In genomic region chr7:48960152-48960551, GRCm38 (mm10) we compare ENCODE assay signal across 9 mouse cellular contexts. TPM values are rescaled to one million over a fixed set of nuclear protein-coding genes. Genes with fewer than 3 reads are reported as not detected.
DNase-seq lines count a peak whose midpoint lies in the region; ATAC-seq and TF ChIP-seq lines count a peak whose summit lies in the region.
"Had no signal": no experiment of that assay in that cellular context is flagged by ENCODE, and none has a peak within 500 bp of the region (broad histone marks: within the 10 kb centered on the region; RNA-seq: fewer than 3 reads in every experiment).

No protein-coding gene starts in this region.

- 24% methylated on average over 10 of the region's 10 CpGs for WGBS in intestine, embryonic 15.5 days
- WGBS in intestine, postnatal 0 days = 28% methylated on average over 10 of the region's 10 CpGs
- WGBS in embryonic facial prominence, embryonic 10.5 days = 12% methylated on average over 10 of the region's 10 CpGs
- 3% methylated on average over 10 of the region's 10 CpGs for WGBS in hindbrain, embryonic 13.5 days
- WGBS in neural tube, embryonic 13.5 days = 2% methylated on average over 10 of the region's 10 CpGs

- H3K4me1 ChIP-seq in intestine, embryonic 15.5 days (replicated peaks) = peaks cover 7% of the 10 kb centered on the region
- no peaks in the 10 kb centered on the region; the same call in 1 of the 2 replicates for H3K4me1 ChIP-seq in intestine, postnatal 0 days (replicated peaks; ENCODE audit: control insufficient read depth, insufficient read depth, low read length)
- H3K4me1 ChIP-seq in embryonic facial prominence, embryonic 10.5 days = peaks cover 44% of the 10 kb centered on the region
- H3K4me1 ChIP-seq in hindbrain, embryonic 13.5 days (replicated peaks) = peaks cover 71% of the 10 kb centered on the region
- H3K4me1 ChIP-seq in neural tube, embryonic 13.5 days (replicated peaks) = peaks cover 65% of the 10 kb centered on the region

- no peak overlapping the region for H3K4me3 ChIP-seq in intestine, embryonic 15.5 days (replicated peaks)
- no peak overlapping the region for H3K4me3 ChIP-seq in intestine, postnatal 0 days (ENCODE audit: low read depth, low read length)
- H3K4me3 ChIP-seq in embryonic facial prominence, embryonic 10.5 days = peak overlapping the region; percentile 61
- peak overlapping the region; percentile 76 for H3K4me3 ChIP-seq in hindbrain, embryonic 13.5 days
- H3K4me3 ChIP-seq in neural tube, embryonic 13.5 days = peak overlapping the region; percentile 75
- H3K4me3 ChIP-seq: limb, embryonic 15.5 days had no signal

- H3K9ac ChIP-seq in intestine, embryonic 15.5 days = no peak overlapping the region
- H3K9ac ChIP-seq in intestine, postnatal 0 days (ENCODE audit: low read depth, low read length) = no peak overlapping the region
- H3K9ac ChIP-seq in hindbrain, embryonic 13.5 days = peak overlapping the region; percentile 85
- peak overlapping the region; percentile 86 for H3K9ac ChIP-seq in neural tube, embryonic 13.5 days
- H3K9ac ChIP-seq: limb, embryonic 15.5 days had no signal

- peaks cover 32% of the 10 kb centered on the region for H3K27me3 ChIP-seq in intestine, embryonic 15.5 days (replicated peaks)
- H3K27me3 ChIP-seq in intestine, postnatal 0 days (replicated peaks; ENCODE audit: control insufficient read depth, insufficient read depth, low read length) = peaks cover 30% of the 10 kb centered on the region
- H3K27me3 ChIP-seq in embryonic facial prominence, embryonic 10.5 days (replicated peaks; ENCODE audit: low read depth, poor library complexity, severe bottlenecking) = peaks cover 93% of the 10 kb centered on the region
- peaks cover 12% of the 10 kb centered on the region; the same call in 1 of the 2 replicates for H3K27me3 ChIP-seq in hindbrain, embryonic 13.5 days
- H3K27me3 ChIP-seq in neural tube, embryonic 13.5 days = no peaks in the 10 kb centered on the region; the same call in 1 of the 2 replicates

- no peak for ATAC-seq in intestine, embryonic 15.5 days
- ATAC-seq in intestine, postnatal 0 days = no peak
- ATAC-seq in hindbrain, embryonic 13.5 days (ENCODE audit: low FRiP score) = no peak; the same call in 1 of the 2 replicates
- peak; percentile 41 for ATAC-seq in neural tube, embryonic 13.5 days (ENCODE audit: low read depth)

- H3K4me2 ChIP-seq in intestine, embryonic 15.5 days (replicated peaks) = 0 out of 2 replicates have a peak overlapping the region, but pooled peaks have one; percentile 22
- H3K4me2 ChIP-seq in intestine, postnatal 0 days (replicated peaks; ENCODE audit: low read depth) = no peak overlapping the region
- peak overlapping the region; percentile 84 for H3K4me2 ChIP-seq in hindbrain, embryonic 13.5 days
- H3K4me2 ChIP-seq in neural tube, embryonic 13.5 days = peak overlapping the region; percentile 68

- no peaks in the 10 kb centered on the region for H3K36me3 ChIP-seq in intestine, embryonic 15.5 days
- no peaks in the 10 kb centered on the region for H3K36me3 ChIP-seq in intestine, postnatal 0 days (ENCODE audit: control insufficient read depth, insufficient read depth)
- no peaks in the 10 kb centered on the region for H3K36me3 ChIP-seq in embryonic facial prominence, embryonic 10.5 days (replicated peaks)
- H3K36me3 ChIP-seq in hindbrain, embryonic 13.5 days = no peaks in the 10 kb centered on the region
- no peaks in the 10 kb centered on the region for H3K36me3 ChIP-seq in neural tube, embryonic 13.5 days
- H3K36me3 ChIP-seq: limb, embryonic 15.5 days had no signal

- H3K27ac ChIP-seq in intestine, embryonic 15.5 days = no peak overlapping the region
- no peak overlapping the region for H3K27ac ChIP-seq in intestine, postnatal 0 days (ENCODE audit: low read depth, low read length)
- H3K27ac ChIP-seq in embryonic facial prominence, embryonic 10.5 days (replicated peaks) = peak overlapping the region; percentile 24; the same call in 1 of the 2 replicates
- peak overlapping the region; percentile 88 for H3K27ac ChIP-seq in hindbrain, embryonic 13.5 days
- peak overlapping the region; percentile 78 for H3K27ac ChIP-seq in neural tube, embryonic 13.5 days (replicated peaks)
- H3K27ac ChIP-seq: limb, embryonic 15.5 days had no signal

- no peak for DNase-seq in embryonic facial prominence, embryonic 10.5 days (ENCODE audit: low spot score)
- DNase-seq in adrenal gland, adult 8-10 months = no peak
- no peak for DNase-seq in ovary, adult 18-20 months (ENCODE audit: low spot score)
- no peak for DNase-seq in layer of hippocampus, adult 11-12 months (ENCODE audit: low spot score)

- H3K9me3 ChIP-seq in intestine, embryonic 15.5 days = no peaks in the 10 kb centered on the region
- H3K9me3 ChIP-seq in intestine, postnatal 0 days (ENCODE audit: control insufficient read depth) = no peaks in the 10 kb centered on the region
- no peaks in the 10 kb centered on the region for H3K9me3 ChIP-seq in embryonic facial prominence, embryonic 10.5 days
- no peaks in the 10 kb centered on the region for H3K9me3 ChIP-seq in hindbrain, embryonic 13.5 days
- no peaks in the 10 kb centered on the region for H3K9me3 ChIP-seq in neural tube, embryonic 13.5 days
- H3K9me3 ChIP-seq: limb, embryonic 15.5 days had no signal

- no peak for TF ChIP-seq CTCF in intestine, postnatal 0 days (IDR thresholded peaks at IDR 0.05; ENCODE audit: low read depth)

RNA-seq across cellular contexts. Expression of gene Nav2, which starts 51.6 kb away (rescaled TPM):
- polyA plus RNA-seq in intestine, embryonic 15.5 days (2015; fragmentation: Nextera tagmentation; extraction: Ambion mirVana) = 17.7 and 19.1 TPM in 2 replicates
- 5.8 and 8.4 TPM in 2 replicates for polyA plus RNA-seq in intestine, postnatal 0 days (2015; fragmentation: Nextera tagmentation; extraction: Ambion mirVana)
- polyA plus RNA-seq in embryonic facial prominence, embryonic 10.5 days (2016; fragmentation: Nextera tagmentation; extraction: Ambion mirVana) = 11.5 and 13.2 TPM in 2 replicates
- polyA plus RNA-seq in hindbrain, embryonic 13.5 days (2015; fragmentation: Nextera tagmentation; extraction: Ambion mirVana) = 22.4 and 24.2 TPM in 2 replicates
- polyA plus RNA-seq in neural tube, embryonic 13.5 days (2015; fragmentation: Nextera tagmentation; extraction: Ambion mirVana) = 19.6 and 19.9 TPM in 2 replicates
- total RNA-seq in adrenal gland, adult 8-10 months (2022) = 10 to 100 TPM in 2 of 4 experiments, 1 to 10 TPM in 2; 5.1 to 13.7 (median 9.1) TPM

Comparison
In these comparisons a context has a peak if more than half of its experiments do, and no peak if none do; other contexts are left out.
1. H3K27ac ChIP-seq: peak in embryonic facial prominence, embryonic 10.5 days (single experiment), hindbrain, embryonic 13.5 days (single experiment) and neural tube, embryonic 13.5 days (single experiment); none in intestine, embryonic 15.5 days (single experiment) and intestine, postnatal 0 days (single experiment).
2. H3K4me3 ChIP-seq: peak in embryonic facial prominence, embryonic 10.5 days (single experiment), hindbrain, embryonic 13.5 days (single experiment) and neural tube, embryonic 13.5 days (single experiment); none in intestine, embryonic 15.5 days (single experiment) and intestine, postnatal 0 days (single experiment).
3. H3K9ac ChIP-seq: peak in hindbrain, embryonic 13.5 days (single experiment) and neural tube, embryonic 13.5 days (single experiment); none in intestine, embryonic 15.5 days (single experiment) and intestine, postnatal 0 days (single experiment).